ENCODE assay signal across 8 mouse cellular contexts in genomic region chr17:12915881-12916583, GRCm38 (mm10). TPM values are rescaled to one million over a fixed set of nuclear protein-coding genes. Genes with fewer than 3 reads are reported as not detected.
DNase-seq lines count a peak whose midpoint lies in the region; ATAC-seq and TF ChIP-seq lines count a peak whose summit lies in the region.

TSS of gene Mrpl18 (minus strand) at chr17:12916345.

- peaks cover 2% of the 10 kb centered on the region in 2 experiments; a peak in 1 of 4 replicates for H3K4me1 ChIP-seq in ES-E14 (ENCODE audit: control insufficient read depth in 2 of 2, insufficient read depth in 2 of 2, low read length in 2 of 2, poor library complexity in 1 of 2)
- H3K4me1 ChIP-seq in forebrain, embryonic 15.5 days, result peaks cover 20% of the 10 kb centered on the region
- H3K4me1 ChIP-seq in lung, adult 2 months (ENCODE audit: control insufficient read depth, insufficient read depth, low read length), result no peaks in the 10 kb centered on the region; the same call in 1 of the 2 replicates

- no peaks in the 10 kb centered on the region for H3K9me3 ChIP-seq in ES-E14 (ENCODE audit: control insufficient read depth, insufficient read depth, low read depth, low read length)
- H3K9me3 ChIP-seq in forebrain, embryonic 15.5 days, result no peaks in the 10 kb centered on the region

- DNase-seq in ES-E14 (ENCODE audit: low read depth, low spot score), result peak; percentile 98
- DNase-seq in cerebellum, adult 11-12 months, result peak; percentile 99
- DNase-seq in heart, postnatal 25 days (ENCODE audit: low spot score), result peak; percentile 99
- peak; percentile 100 for DNase-seq in layer of hippocampus, adult 18-20 months (ENCODE audit: low spot score in 2 of 2)
- DNase-seq in lung, adult 2 months, result peak; percentile 97
- DNase-seq in thymus, adult 18-20 months, result peak; percentile 98 to 99

- TF ChIP-seq POLR2A in lung, adult 2 months (IDR thresholded peaks at IDR 0.05; ENCODE audit: borderline replicate concordance, extremely low read depth, low read depth, low read length), result peak; percentile 93

- intact Hi-C loops in heart, postnatal 25 days (cut with DNase I), result loop anchor here (2.0 kb wide), 2 partner anchors 45 to 75 kb away; partner anchors contain the start of gene Acat2

- peak; percentile 99 for ATAC-seq in forebrain, embryonic 15.5 days (replicated peaks)
- peak; percentile 98 for ATAC-seq in neutrophil, adult 5-6 weeks (ENCODE audit: extremely low read depth, insufficient number of reproducible peaks, low FRiP score, poor library complexity, severe bottlenecking)

- under 1% methylated on average over 56 of the region's 56 CpGs for WGBS in forebrain, embryonic 15.5 days
- under 1% methylated on average over 56 of the region's 56 CpGs for WGBS in lung, adult 2 months

- no peak for TF ChIP-seq CTCF in lung, adult 2 months (IDR thresholded peaks at IDR 0.05; ENCODE audit: insufficient read depth, low read length)

- peak within 1 kb of the TSS; percentile 85 for H3K27ac ChIP-seq in ES-E14 (ENCODE audit: insufficient read depth, low read depth, low read length, poor library complexity, severe bottlenecking)
- H3K27ac ChIP-seq in forebrain, embryonic 15.5 days (replicated peaks), result peak within 1 kb of the TSS; percentile 88

- no peaks in the 10 kb centered on the region for H3K27me3 ChIP-seq in forebrain, embryonic 15.5 days

- peak within 1 kb of the TSS; percentile 88 for H3K4me2 ChIP-seq in forebrain, embryonic 15.5 days (replicated peaks)

- H3K36me3 ChIP-seq in ES-E14 (ENCODE audit: control insufficient read depth, insufficient read depth, low read length, poor library complexity, severe bottlenecking), result peaks cover 33% of the 10 kb centered on the region
- H3K36me3 ChIP-seq in forebrain, embryonic 15.5 days, result peaks cover 57% of the 10 kb centered on the region

- H3K4me3 ChIP-seq in ES-E14 (ENCODE audit: insufficient read depth in 1 of 2, low read depth in 1 of 2, low read length in 2 of 2, poor library complexity in 1 of 2, severe bottlenecking in 1 of 2), result peak within 1 kb of the TSS; percentile 87 to 98
- peak within 1 kb of the TSS; percentile 77 for H3K4me3 ChIP-seq in forebrain, embryonic 15.5 days
- peak within 1 kb of the TSS; percentile 89 for H3K4me3 ChIP-seq in lung, adult 2 months (replicated peaks; ENCODE audit: extremely low read depth, low read depth, low read length)

- in situ Hi-C loops in ES-E14 (cut with MboI; ENCODE audit: low sequenced_read_pairs in 2 of 2, unreplicated experiment in 2 of 2), result no loop called here

- H3K9ac ChIP-seq in ES-E14 (ENCODE audit: insufficient read depth, low read depth, low read length, poor library complexity, severe bottlenecking), result peak within 1 kb of the TSS; percentile 96
- peak within 1 kb of the TSS; percentile 93 for H3K9ac ChIP-seq in forebrain, embryonic 15.5 days (replicated peaks)

TF ChIP-seq in ES-E14, 5 proteins besides CTCF, POLR2A, EP300 and RAD21:
- TF ChIP-seq HCFC1 (IDR thresholded peaks at IDR 0.05; ENCODE audit: borderline replicate concordance, insufficient read depth, low read length) (peak; percentile 79), ZC3H11A (IDR thresholded peaks at IDR 0.05; ENCODE audit: borderline replicate concordance, low read depth, low read length) (no peak), CHD2 (IDR thresholded peaks at IDR 0.05; ENCODE audit: low read depth, low read length) (peak; percentile 74; the same call in 1 of the 2 replicates), ZNF384 (IDR thresholded peaks at IDR 0.05; ENCODE audit: low read depth, low read length) (no peak), MAFK (IDR thresholded peaks at IDR 0.05; ENCODE audit: insufficient read depth, low read depth, low read length) (no peak)

RNA-seq across cellular contexts. Expression of gene Mrpl18, which starts in this region (rescaled TPM):
- 119 and 147 TPM in 2 replicates for total RNA-seq in ES-E14 (2012; rRNA removed)
- polyA plus RNA-seq in forebrain, embryonic 15.5 days (2015; fragmentation: Nextera tagmentation; extraction: Ambion mirVana), result 141 and 143 TPM in 2 replicates
- total RNA-seq in heart, postnatal 25 days (2021), result 100 to 1,000 TPM; 157 to 175 TPM
- total RNA-seq in layer of hippocampus, adult 18-20 months (2021), result 10 to 100 TPM; 63.4 to 64.5 TPM
- polyA plus RNA-seq in lung, adult 2 months (2012; rRNA removed), result 18.8 and 19.3 TPM in 2 replicates
- total RNA-seq in neutrophil, adult 5-6 weeks (2017), result 44.6 and 45.9 TPM in 2 replicates

Comparison
In these comparisons a context has a peak if more than half of its experiments do, and no peak if none do; other contexts are left out.
1. Peak in every context shown above with its lines: DNase-seq, ATAC-seq, H3K4me3 ChIP-seq and H3K27ac ChIP-seq.